Mouse (Mus musculus): ENCODE results near the gene Gm21854.
"Not testable (repeated sequence)": the region's sequence is repeated elsewhere in the genome, so short reads cannot be mapped to it uniquely, and the experiment has no call there.

Gm21854 gene

DNA sequence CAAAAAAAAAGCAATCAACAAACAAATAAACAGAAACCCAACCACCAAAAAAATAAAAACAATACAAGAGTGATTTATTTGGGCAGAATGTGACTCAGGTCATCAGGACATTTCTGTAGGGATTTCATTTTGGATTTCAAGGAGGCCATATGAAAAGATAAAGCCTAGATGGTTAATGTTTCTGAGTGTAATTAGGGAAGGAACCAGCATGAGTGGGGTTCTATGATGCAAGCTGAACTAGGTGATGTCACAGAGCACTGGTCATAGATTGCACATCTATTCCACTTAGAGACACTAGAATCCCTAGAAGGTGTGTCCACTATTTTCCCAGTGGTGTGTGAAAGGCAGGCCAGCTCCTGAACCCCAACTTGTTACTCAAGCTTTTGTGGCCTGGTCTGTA is at the start of gene Gm21854:
Gene Gm21854 (plus strand): TSS at position 301 of the 400 bp plus-strand sequence.
- not testable (repeated sequence) for DNase-seq (ENCODE audit: low read depth)
